Mouse (Mus musculus) CH12.LX (cell line): ENCODE data around the gene Ghdc.

ENCODE experiments used
- CTCF ChIP-seq, 2 experiments: IDR thresholded peaks in 1 of 2; conservative IDR thresholded peaks in 1 of 2; 2 replicates each; pipeline ENCODE4 v1.5.1; 2011 to 2012; ENCODE audit warnings: low read depth in 2 of 2, low read length in 2 of 2, improper control_type of control experiment in 1 of 2, inconsistent platforms in 1 of 2, mild to moderate bottlenecking in 1 of 2, moderate library complexity in 1 of 2
- E2F4 ChIP-seq: IDR thresholded peaks from 2 replicates; pipeline ENCODE4 v1.6.1; 2011; ENCODE audit warnings: low read depth, low read length, improper control_type of control experiment; ENCODE audit not compliant: insufficient replicate concordance
- KAT2A ChIP-seq: IDR thresholded peaks from 2 replicates; pipeline ENCODE4 v1.6.1; 2012; ENCODE audit warnings: low read length, improper control_type of control experiment, inconsistent platforms; ENCODE audit not compliant: insufficient replicate concordance
- POLR2A ChIP-seq: IDR thresholded peaks from 2 replicates; pipeline ENCODE4 v1.6.1; 2011; ENCODE audit warnings: low read depth, mild to moderate bottlenecking, improper control_type of control experiment, low read length
- TCF12 ChIP-seq: IDR thresholded peaks from 2 replicates; pipeline ENCODE4 v1.6.1; 2014; ENCODE audit warnings: low read depth, mild to moderate bottlenecking, inconsistent platforms, low read length, improper control_type of control experiment
- ZNF384 ChIP-seq: IDR thresholded peaks from 2 replicates; pipeline ENCODE4 v1.6.1; 2012; ENCODE audit warnings: low read depth, low read length, improper control_type of control experiment, inconsistent platforms

- TF ChIP-seq CTCF (conservative IDR thresholded peaks at IDR 0.05 in 1 of 2, IDR thresholded peaks at IDR 0.05 in 1 of 2; ENCODE audit: low read depth in 2 of 2, low read length in 2 of 2) = no peak
- TF ChIP-seq KAT2A = no peak
- TF ChIP-seq E2F4 = no peak
- TF ChIP-seq TCF12 = no peak
- no peak for TF ChIP-seq ZNF384
- no peak for TF ChIP-seq POLR2A
Observed at GRCm38 (mm10) chr11:100756476-100756875, 14.3 kb downstream of the Ghdc start.
